Mouse (Mus musculus): ENCODE measurements around the gene Spc25. TPM values are rescaled to one million over a fixed set of nuclear protein-coding genes. Genes with fewer than 3 reads are reported as not detected.

Spc25 gene
- 0.73 and 1.2 TPM in 2 replicates for polyA plus RNA-seq (2012; rRNA removed)

DNA sequence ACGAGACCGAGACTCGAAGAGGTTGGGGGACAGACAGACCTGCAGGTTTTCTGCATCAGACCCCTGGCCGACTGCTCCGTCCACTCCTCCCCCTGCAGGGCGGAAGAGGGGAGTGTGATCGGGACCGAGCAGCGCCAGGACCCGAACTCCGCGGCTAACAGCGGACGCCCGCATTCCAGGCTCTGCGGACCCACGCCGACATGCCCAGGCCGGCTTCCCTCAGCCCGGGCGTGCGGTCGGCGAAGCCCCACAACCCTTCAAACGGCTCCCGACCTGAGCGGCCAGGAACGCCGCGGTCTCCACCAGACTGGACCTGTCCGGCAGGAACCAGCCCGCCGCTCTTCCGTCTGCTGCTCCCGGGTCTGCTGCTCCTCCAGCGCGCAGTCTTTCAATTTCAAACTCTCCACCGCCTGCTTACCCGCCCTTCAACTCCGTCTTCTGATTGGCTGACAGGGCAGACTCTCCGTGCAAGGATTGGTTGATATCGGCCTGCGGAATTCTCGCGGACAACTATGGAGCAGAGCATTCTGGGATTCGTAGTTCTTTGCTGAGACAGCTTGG, at the start of gene Spc25:
Gene Spc25 (minus strand): TSS at position 404 of the 561 bp plus-strand sequence.
- peaks cover 5% of the 10 kb centered on the region; the same call in 1 of the 2 replicates for H3K4me1 ChIP-seq (ENCODE audit: control insufficient read depth, insufficient read depth, insufficient read length)
- under 1% methylated on average over 46 of the region's 46 CpGs for WGBS

DNA sequence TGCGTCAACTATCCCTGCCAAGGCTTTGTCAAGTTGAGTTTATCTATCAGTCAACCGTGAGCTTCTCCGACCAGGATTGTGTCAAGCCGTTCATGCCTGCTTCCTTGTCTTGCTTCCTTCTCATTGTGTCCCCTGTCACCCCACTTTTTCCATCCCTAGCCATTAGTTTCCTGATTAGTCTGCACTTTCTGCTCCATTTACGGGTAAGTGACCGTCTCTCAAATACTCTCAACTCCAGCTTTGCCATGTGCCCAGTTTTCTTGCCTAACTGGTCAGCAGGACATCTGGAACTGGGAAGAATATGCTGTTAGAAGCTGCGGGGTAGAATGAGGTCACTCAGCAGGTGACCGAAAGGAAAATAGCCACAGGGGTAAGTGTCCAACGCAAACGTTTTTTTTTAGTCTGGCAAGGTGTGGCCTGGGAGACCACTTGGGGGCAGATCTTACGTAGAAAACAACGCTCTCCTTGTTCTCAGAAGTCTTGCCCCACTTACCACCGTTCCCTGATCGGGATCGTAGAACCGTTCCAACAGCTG, 42.3 kb upstream of the Spc25 start:
- no peak for TF ChIP-seq CTCF (IDR thresholded peaks at IDR 0.05; ENCODE audit: extremely low read depth, insufficient read depth, insufficient read length, insufficient replicate concordance)
- no peak for TF ChIP-seq POLR2A (IDR thresholded peaks at IDR 0.05; ENCODE audit: low read depth, low read length)

More for the DNA sequence above, at the start of gene Spc25:
- H3K27me3 ChIP-seq (ENCODE audit: control insufficient read depth, insufficient read depth, low read length) = no peaks in the 10 kb centered on the region
- peak; percentile 87 to 89 for DNase-seq (ENCODE audit: low read depth in 1 of 2, low spot score in 2 of 2)
- peaks cover 2% of the 10 kb centered on the region; the same call in 1 of the 2 replicates for H3K36me3 ChIP-seq (ENCODE audit: control insufficient read depth, insufficient read depth, low read length)
- H3K4me3 ChIP-seq (ENCODE audit: extremely low read depth, insufficient read depth, insufficient read length) = peak within 1 kb of the TSS; percentile 72
- H3K27ac ChIP-seq (ENCODE audit: insufficient read depth, low read length) = no peak within 1 kb of the TSS
- TF ChIP-seq POLR2A (IDR thresholded peaks at IDR 0.05; ENCODE audit: low read depth, low read length) (peak; percentile 11; the same call in 1 of the 2 replicates), CTCF (IDR thresholded peaks at IDR 0.05; ENCODE audit: extremely low read depth, insufficient read depth, insufficient read length, insufficient replicate concordance) (no peak)

DNA sequence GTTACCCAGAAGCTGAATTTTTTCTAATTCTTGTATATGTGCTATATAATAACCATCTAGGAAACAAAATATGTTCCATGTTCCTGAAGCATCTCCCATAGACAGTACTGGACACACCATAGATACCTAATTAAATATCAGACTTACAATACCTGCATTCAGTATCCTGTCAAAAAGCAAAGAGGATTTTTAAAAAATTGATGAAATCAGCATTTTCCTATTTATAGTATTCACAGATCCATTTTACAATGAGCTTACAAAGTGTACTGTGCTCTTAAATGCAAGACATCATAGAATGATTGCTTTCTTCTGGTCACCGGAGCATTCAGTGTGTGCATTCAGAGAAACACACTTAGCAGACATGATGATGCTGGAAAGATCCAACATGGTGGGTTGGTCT, 41.1 kb upstream of the Spc25 start:
- TF ChIP-seq CTCF (IDR thresholded peaks at IDR 0.05; ENCODE audit: extremely low read depth, insufficient read depth, insufficient read length, insufficient replicate concordance) = no peak
- no peak for TF ChIP-seq POLR2A (IDR thresholded peaks at IDR 0.05; ENCODE audit: low read depth, low read length)
- no peaks in the 10 kb centered on the region for H3K4me1 ChIP-seq (ENCODE audit: control insufficient read depth, insufficient read depth, insufficient read length)
- DNase-seq (ENCODE audit: low read depth in 1 of 2, low spot score in 2 of 2) = no peak
- 94% methylated on average over 1 of the region's 1 CpGs for WGBS
- H3K36me3 ChIP-seq (ENCODE audit: control insufficient read depth, insufficient read depth, low read length) = no peaks in the 10 kb centered on the region
- no peak overlapping the region for H3K27ac ChIP-seq (ENCODE audit: insufficient read depth, low read length)
- H3K27me3 ChIP-seq (ENCODE audit: control insufficient read depth, insufficient read depth, low read length) = no peaks in the 10 kb centered on the region
- no peak overlapping the region for H3K4me3 ChIP-seq (ENCODE audit: extremely low read depth, insufficient read depth, insufficient read length)

More for the DNA sequence above, 42.3 kb upstream of the Spc25 start:
- Histone ChIP-seq H3K36me3 (ENCODE audit: control insufficient read depth, insufficient read depth, low read length) (no peaks in the 10 kb centered on the region), H3K4me1 (ENCODE audit: control insufficient read depth, insufficient read depth, insufficient read length) (no peaks in the 10 kb centered on the region), H3K27ac (ENCODE audit: insufficient read depth, low read length) (no peak overlapping the region), H3K27me3 (ENCODE audit: control insufficient read depth, insufficient read depth, low read length) (no peaks in the 10 kb centered on the region), H3K4me3 (ENCODE audit: extremely low read depth, insufficient read depth, insufficient read length) (no peak overlapping the region)
- WGBS = 87% methylated on average over 16 of the region's 16 CpGs
- no peak for DNase-seq (ENCODE audit: low read depth in 1 of 2, low spot score in 2 of 2)

DNA sequence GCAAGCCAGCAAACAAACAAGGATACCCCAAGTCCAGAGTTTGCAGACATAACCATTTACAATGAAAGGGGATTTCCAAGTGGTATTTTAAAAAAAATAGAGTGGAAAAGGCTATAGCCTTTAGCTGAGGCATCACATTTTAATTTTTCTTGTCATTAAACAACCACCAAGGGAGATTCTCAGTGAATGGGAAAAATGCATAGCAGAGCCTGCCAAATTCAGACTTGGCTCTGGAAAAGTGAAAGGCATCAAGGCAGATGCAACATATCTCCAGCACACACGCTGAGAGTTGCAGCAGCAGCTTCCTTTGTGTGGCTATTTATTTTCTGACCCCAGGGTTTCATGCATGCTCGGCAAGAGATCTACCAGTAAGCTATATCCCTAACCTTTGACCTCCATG, 38.9 kb upstream of the Spc25 start:
- 70% methylated on average over 2 of the region's 2 CpGs for WGBS
- Histone ChIP-seq H3K27me3 (ENCODE audit: control insufficient read depth, insufficient read depth, low read length) (no peaks in the 10 kb centered on the region), H3K36me3 (ENCODE audit: control insufficient read depth, insufficient read depth, low read length) (no peaks in the 10 kb centered on the region), H3K4me1 (ENCODE audit: control insufficient read depth, insufficient read depth, insufficient read length) (no peaks in the 10 kb centered on the region), H3K27ac (ENCODE audit: insufficient read depth, low read length) (no peak overlapping the region), H3K4me3 (ENCODE audit: extremely low read depth, insufficient read depth, insufficient read length) (no peak overlapping the region)
- no peak for DNase-seq (ENCODE audit: low read depth in 1 of 2, low spot score in 2 of 2)
- TF ChIP-seq POLR2A (IDR thresholded peaks at IDR 0.05; ENCODE audit: low read depth, low read length) = no peak
- TF ChIP-seq CTCF (IDR thresholded peaks at IDR 0.05; ENCODE audit: extremely low read depth, insufficient read depth, insufficient read length, insufficient replicate concordance) = no peak

DNA sequence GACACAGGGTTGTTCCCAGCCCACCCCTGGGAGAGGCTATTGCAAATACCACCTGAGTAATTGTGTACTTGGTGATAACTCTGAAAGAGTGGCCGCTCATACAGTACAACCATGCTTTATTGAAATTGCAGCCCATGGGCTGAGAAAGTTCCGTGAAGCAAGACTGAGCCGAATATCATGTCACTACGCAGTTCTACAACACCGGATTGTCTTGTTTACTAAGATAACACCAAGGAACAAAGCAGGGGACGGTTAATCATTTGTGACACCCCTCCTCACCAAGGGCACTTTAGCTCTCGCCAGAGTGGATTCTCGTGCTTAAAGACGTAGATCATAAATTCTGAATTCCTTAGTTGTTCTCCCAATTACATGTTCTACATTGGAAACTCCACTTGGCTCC, 33.3 kb upstream of the Spc25 start:
- H3K4me1 ChIP-seq (ENCODE audit: control insufficient read depth, insufficient read depth, insufficient read length) = no peaks in the 10 kb centered on the region
- WGBS = 94% methylated on average over 9 of the region's 9 CpGs
- no peak overlapping the region for H3K27ac ChIP-seq (ENCODE audit: insufficient read depth, low read length)
- no peak overlapping the region for H3K4me3 ChIP-seq (ENCODE audit: extremely low read depth, insufficient read depth, insufficient read length)
- no peaks in the 10 kb centered on the region for H3K27me3 ChIP-seq (ENCODE audit: control insufficient read depth, insufficient read depth, low read length)
- H3K36me3 ChIP-seq (ENCODE audit: control insufficient read depth, insufficient read depth, low read length) = no peaks in the 10 kb centered on the region
- DNase-seq (ENCODE audit: low read depth in 1 of 2, low spot score in 2 of 2) = no peak
- no peak for TF ChIP-seq POLR2A (IDR thresholded peaks at IDR 0.05; ENCODE audit: low read depth, low read length)

DNA sequence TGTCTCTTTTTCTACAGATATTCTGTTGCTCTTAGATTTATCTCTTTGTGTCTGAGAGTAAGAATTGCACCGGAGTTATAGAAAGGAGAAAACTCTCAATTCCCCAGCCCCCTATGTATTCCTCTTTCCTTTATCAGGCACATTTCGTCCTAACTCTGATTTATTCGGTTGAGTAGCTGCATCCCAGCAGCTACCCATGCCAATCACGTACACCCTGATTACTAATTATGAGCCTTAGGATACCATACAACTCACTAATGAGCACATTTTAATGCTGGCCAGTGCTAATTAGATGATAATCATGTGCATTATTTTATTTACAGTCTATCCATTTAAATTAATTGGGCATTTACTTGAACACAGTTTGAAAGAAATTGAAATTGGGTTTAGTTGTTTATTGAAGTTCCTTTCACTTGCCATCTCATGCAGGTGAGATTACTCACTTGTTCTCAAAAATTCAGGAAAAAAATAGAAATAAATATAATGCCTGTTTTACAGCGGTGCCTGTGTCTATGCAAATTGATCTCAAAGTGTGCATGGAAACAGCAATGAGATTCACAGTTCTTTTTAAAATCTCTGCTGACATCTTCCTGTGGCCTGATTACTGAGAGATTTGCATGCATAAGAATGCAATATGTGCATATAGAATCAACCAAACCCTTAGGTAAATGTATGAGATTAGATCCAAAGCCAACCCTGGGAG, 29.1 kb upstream of the Spc25 start:
- no peak for TF ChIP-seq CTCF (IDR thresholded peaks at IDR 0.05; ENCODE audit: extremely low read depth, insufficient read depth, insufficient read length, insufficient replicate concordance)
- Histone ChIP-seq H3K36me3 (ENCODE audit: control insufficient read depth, insufficient read depth, low read length) (no peaks in the 10 kb centered on the region), H3K27ac (ENCODE audit: insufficient read depth, low read length) (no peak overlapping the region), H3K4me3 (ENCODE audit: extremely low read depth, insufficient read depth, insufficient read length) (no peak overlapping the region), H3K27me3 (ENCODE audit: control insufficient read depth, insufficient read depth, low read length) (no peaks in the 10 kb centered on the region), H3K4me1 (ENCODE audit: control insufficient read depth, insufficient read depth, insufficient read length) (no peaks in the 10 kb centered on the region)
- WGBS = 92% methylated on average over 5 of the region's 5 CpGs
- DNase-seq (ENCODE audit: low read depth in 1 of 2, low spot score in 2 of 2) = no peak

DNA sequence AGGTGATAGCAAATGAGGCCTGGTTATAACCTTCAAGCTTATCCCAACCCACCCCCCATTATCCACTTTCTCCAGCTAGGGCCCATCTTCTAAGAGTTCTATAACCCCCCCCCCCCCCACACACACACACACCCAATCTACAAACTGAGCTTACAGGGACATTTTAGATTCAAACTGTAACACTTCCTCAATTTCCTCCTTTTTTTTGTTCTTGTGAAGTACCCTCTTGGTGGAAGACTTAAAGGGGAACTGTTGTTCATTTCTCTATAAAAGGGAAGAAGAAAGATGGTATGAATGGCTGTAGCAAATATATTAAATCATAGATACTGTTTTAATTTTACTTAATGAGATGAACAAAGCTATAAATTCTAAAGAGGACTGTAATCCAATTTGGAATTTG, 26.1 kb upstream of the Spc25 start:
- Histone ChIP-seq H3K4me3 (ENCODE audit: extremely low read depth, insufficient read depth, insufficient read length) (no peak overlapping the region), H3K36me3 (ENCODE audit: control insufficient read depth, insufficient read depth, low read length) (no peaks in the 10 kb centered on the region), H3K27me3 (ENCODE audit: control insufficient read depth, insufficient read depth, low read length) (no peaks in the 10 kb centered on the region), H3K4me1 (ENCODE audit: control insufficient read depth, insufficient read depth, insufficient read length) (no peaks in the 10 kb centered on the region), H3K27ac (ENCODE audit: insufficient read depth, low read length) (no peak overlapping the region)
- TF ChIP-seq POLR2A (IDR thresholded peaks at IDR 0.05; ENCODE audit: low read depth, low read length) = no peak
- no peak for TF ChIP-seq CTCF (IDR thresholded peaks at IDR 0.05; ENCODE audit: extremely low read depth, insufficient read depth, insufficient read length, insufficient replicate concordance)
- DNase-seq (ENCODE audit: low read depth in 1 of 2, low spot score in 2 of 2) = no peak
